Mouse (Mus musculus) CD4-positive helper T cell, adult 2 months (primary cell): Measurements from ENCODE around the gene Cnnm3.

Source experiments
- DNase-seq: peaks from one replicate; pipeline ENCODE4 v3.0.0-alpha.2; 2012; ENCODE audit warnings: low read depth, missing footprints, low spot score

Cnnm3 gene

GRCm38 (mm10) chr1:36575347-36575746 is 63.7 kb downstream of the Cnnm3 start:
- DNase-seq: no peak

GRCm38 (mm10) chr1:36576991-36577675 is 65.5 kb downstream of the Cnnm3 start:
- DNase-seq: no peak
